Comparison of ENCODE assay signal across 12 mouse cellular contexts in genomic region chr8:107130028-107130427, GRCm38 (mm10). TPM values are rescaled to one million over a fixed set of nuclear protein-coding genes. Genes with fewer than 3 reads are reported as not detected.
DNase-seq lines count a peak whose midpoint lies in the region; ATAC-seq and TF ChIP-seq lines count a peak whose summit lies in the region.
"Had no signal": no experiment of that assay in that cellular context is flagged by ENCODE, and none has a peak within 500 bp of the region (broad histone marks: within the 10 kb centered on the region; RNA-seq: fewer than 3 reads in every experiment).

No protein-coding gene starts in this region.

- no peak overlapping the region for H3K9ac ChIP-seq in forebrain, embryonic 13.5 days
- H3K9ac ChIP-seq in forebrain, postnatal 0 days: no peak overlapping the region
- H3K9ac ChIP-seq in hindbrain, embryonic 14.5 days: no peak overlapping the region
- no peak overlapping the region for H3K9ac ChIP-seq in hindbrain, postnatal 0 days (replicated peaks; ENCODE audit: low read length)
- H3K9ac ChIP-seq in lung, embryonic 15.5 days: no peak overlapping the region
- no peak overlapping the region for H3K9ac ChIP-seq in stomach, embryonic 14.5 days (replicated peaks; ENCODE audit: low read depth, low read length)
- no peak overlapping the region for H3K9ac ChIP-seq in midbrain, postnatal 0 days (replicated peaks; ENCODE audit: low read length, poor library complexity, severe bottlenecking)
- H3K9ac ChIP-seq: liver, embryonic 15.5 days had no signal

- no peak for DNase-seq in forebrain, postnatal 0 days
- no peak for DNase-seq in hindbrain, embryonic 14.5 days (ENCODE audit: low spot score)
- no peak for DNase-seq in hindbrain, postnatal 0 days (ENCODE audit: low spot score)
- no peak for DNase-seq in lung, postnatal 14 days
- DNase-seq in midbrain, postnatal 0 days (ENCODE audit: low spot score): no peak
- DNase-seq: cerebellum, adult 9-10 months had no signal

- H3K4me2 ChIP-seq in forebrain, embryonic 13.5 days: no peak overlapping the region
- no peak overlapping the region for H3K4me2 ChIP-seq in forebrain, postnatal 0 days (ENCODE audit: low read depth)
- H3K4me2 ChIP-seq in hindbrain, embryonic 14.5 days (replicated peaks): no peak overlapping the region
- H3K4me2 ChIP-seq in hindbrain, postnatal 0 days (ENCODE audit: low read depth, low read length): no peak overlapping the region
- no peak overlapping the region for H3K4me2 ChIP-seq in lung, embryonic 15.5 days
- H3K4me2 ChIP-seq in stomach, embryonic 14.5 days (replicated peaks; ENCODE audit: low read depth, low read length): no peak overlapping the region
- no peak overlapping the region for H3K4me2 ChIP-seq in midbrain, postnatal 0 days (ENCODE audit: low read depth, low read length, poor library complexity, severe bottlenecking)
- H3K4me2 ChIP-seq: liver, embryonic 15.5 days had no signal

- no peaks in the 10 kb centered on the region for H3K9me3 ChIP-seq in forebrain, embryonic 13.5 days (replicated peaks)
- no peaks in the 10 kb centered on the region for H3K9me3 ChIP-seq in forebrain, postnatal 0 days (ENCODE audit: low read length)
- no peaks in the 10 kb centered on the region for H3K9me3 ChIP-seq in hindbrain, embryonic 14.5 days (ENCODE audit: control insufficient read depth, low read length)
- no peaks in the 10 kb centered on the region for H3K9me3 ChIP-seq in hindbrain, postnatal 0 days (ENCODE audit: low read length)
- H3K9me3 ChIP-seq in lung, embryonic 15.5 days: no peaks in the 10 kb centered on the region
- no peaks in the 10 kb centered on the region for H3K9me3 ChIP-seq in stomach, embryonic 14.5 days (ENCODE audit: control insufficient read depth, low read depth, low read length)
- no peaks in the 10 kb centered on the region for H3K9me3 ChIP-seq in midbrain, postnatal 0 days (ENCODE audit: low read length)
- H3K9me3 ChIP-seq: liver, embryonic 15.5 days had no signal

- WGBS in forebrain, embryonic 13.5 days: 67% methylated on average over 6 of the region's 6 CpGs
- whole genome bisulfite sequencing in forebrain, postnatal 0 days: 44% methylated on average over 6 of the region's 6 CpGs
- 81% methylated on average over 6 of the region's 6 CpGs for WGBS in hindbrain, embryonic 14.5 days
- WGBS in hindbrain, postnatal 0 days: 68% methylated on average over 6 of the region's 6 CpGs
- 71% methylated on average over 6 of the region's 6 CpGs for WGBS in lung, embryonic 15.5 days
- 85% methylated on average over 6 of the region's 6 CpGs for WGBS in stomach, embryonic 14.5 days
- WGBS in midbrain, postnatal 0 days: 62% methylated on average over 6 of the region's 6 CpGs

- H3K27me3 ChIP-seq in forebrain, embryonic 13.5 days: no peaks in the 10 kb centered on the region
- no peaks in the 10 kb centered on the region for H3K27me3 ChIP-seq in forebrain, postnatal 0 days (ENCODE audit: insufficient read depth, low read length)
- no peaks in the 10 kb centered on the region for H3K27me3 ChIP-seq in hindbrain, embryonic 14.5 days (ENCODE audit: control insufficient read depth, insufficient read depth, low read length)
- H3K27me3 ChIP-seq in hindbrain, postnatal 0 days (ENCODE audit: insufficient read depth, low read length): no peaks in the 10 kb centered on the region
- H3K27me3 ChIP-seq in lung, embryonic 15.5 days: no peaks in the 10 kb centered on the region
- no peaks in the 10 kb centered on the region for H3K27me3 ChIP-seq in stomach, embryonic 14.5 days (ENCODE audit: control insufficient read depth, insufficient read depth, low read length)
- no peaks in the 10 kb centered on the region for H3K27me3 ChIP-seq in midbrain, postnatal 0 days (ENCODE audit: insufficient read depth, low read length)
- H3K27me3 ChIP-seq: liver, embryonic 15.5 days had no signal

- H3K27ac ChIP-seq in forebrain, embryonic 13.5 days: 0 out of 2 replicates have a peak overlapping the region, but pooled peaks have one; percentile 4
- no peak overlapping the region for H3K27ac ChIP-seq in forebrain, postnatal 0 days (ENCODE audit: low read depth, low read length)
- 0 out of 2 replicates have a peak overlapping the region, but pooled peaks have one; percentile 3 for H3K27ac ChIP-seq in hindbrain, embryonic 14.5 days
- no peak overlapping the region for H3K27ac ChIP-seq in hindbrain, postnatal 0 days
- H3K27ac ChIP-seq in lung, embryonic 15.5 days: peak overlapping the region; percentile 43; the same call in 1 of the 2 replicates
- peak overlapping the region; percentile 2; the same call in 1 of the 2 replicates for H3K27ac ChIP-seq in stomach, embryonic 14.5 days (ENCODE audit: low read length)
- H3K27ac ChIP-seq in midbrain, postnatal 0 days (ENCODE audit: low read depth, low read length): no peak overlapping the region
- H3K27ac ChIP-seq: liver, embryonic 15.5 days had no signal

- peaks cover 6% of the 10 kb centered on the region; the same call in 1 of the 2 replicates for H3K4me1 ChIP-seq in forebrain, embryonic 13.5 days
- no peaks in the 10 kb centered on the region for H3K4me1 ChIP-seq in forebrain, postnatal 0 days (ENCODE audit: insufficient read depth)
- no peaks in the 10 kb centered on the region for H3K4me1 ChIP-seq in hindbrain, embryonic 14.5 days (replicated peaks; ENCODE audit: control insufficient read depth, insufficient read depth, low read length)
- no peaks in the 10 kb centered on the region for H3K4me1 ChIP-seq in hindbrain, postnatal 0 days (ENCODE audit: insufficient read depth, low read length)
- H3K4me1 ChIP-seq in lung, embryonic 15.5 days: peaks cover 14% of the 10 kb centered on the region
- peaks cover 6% of the 10 kb centered on the region; the same call in 1 of the 2 replicates for H3K4me1 ChIP-seq in stomach, embryonic 14.5 days (ENCODE audit: control insufficient read depth, insufficient read depth, low read length)
- H3K4me1 ChIP-seq in midbrain, postnatal 0 days (ENCODE audit: insufficient read depth, low read length): no peaks in the 10 kb centered on the region

- no peak for TF ChIP-seq CTCF in forebrain, postnatal 0 days (IDR thresholded peaks at IDR 0.05; ENCODE audit: low read depth)
- no peak for TF ChIP-seq CTCF in hindbrain, postnatal 0 days (IDR thresholded peaks at IDR 0.05; ENCODE audit: low read depth)
- TF ChIP-seq CTCF in midbrain, postnatal 0 days (IDR thresholded peaks at IDR 0.05): no peak

- H3K4me3 ChIP-seq in forebrain, embryonic 13.5 days: no peak overlapping the region
- H3K4me3 ChIP-seq in forebrain, postnatal 0 days (ENCODE audit: low read depth, low read length): no peak overlapping the region
- H3K4me3 ChIP-seq in hindbrain, embryonic 14.5 days (replicated peaks; ENCODE audit: low read length): no peak overlapping the region
- no peak overlapping the region for H3K4me3 ChIP-seq in hindbrain, postnatal 0 days (ENCODE audit: low read length)
- H3K4me3 ChIP-seq in lung, embryonic 15.5 days: no peak overlapping the region
- H3K4me3 ChIP-seq in stomach, embryonic 14.5 days (ENCODE audit: low read depth, low read length): no peak overlapping the region
- no peak overlapping the region for H3K4me3 ChIP-seq in midbrain, postnatal 0 days (ENCODE audit: low read depth, low read length)
- H3K4me3 ChIP-seq: liver, embryonic 15.5 days had no signal

- no peak for ATAC-seq in forebrain, embryonic 13.5 days
- no peak for ATAC-seq in forebrain, postnatal 0 days
- no peak for ATAC-seq in hindbrain, embryonic 14.5 days (ENCODE audit: low FRiP score)
- ATAC-seq in hindbrain, postnatal 0 days: no peak
- no peak for ATAC-seq in lung, embryonic 15.5 days (ENCODE audit: borderline replicate concordance, extremely low read depth, low FRiP score, low TSS enrichment)
- no peak for ATAC-seq in stomach, embryonic 14.5 days (ENCODE audit: insufficient number of reproducible peaks, insufficient read depth, low FRiP score, low read depth)
- ATAC-seq in midbrain, postnatal 0 days (ENCODE audit: low FRiP score): no peak
- ATAC-seq: activated CD4-positive, CD25-positive, alpha-beta regulatory T cell, adult 4 months; inflammation-experienced regulatory T-cells, adult 6 months had no signal

- no peaks in the 10 kb centered on the region for H3K36me3 ChIP-seq in forebrain, embryonic 13.5 days (ENCODE audit: poor library complexity, severe bottlenecking)
- H3K36me3 ChIP-seq in forebrain, postnatal 0 days (ENCODE audit: insufficient read depth): no peaks in the 10 kb centered on the region
- H3K36me3 ChIP-seq in hindbrain, embryonic 14.5 days (replicated peaks; ENCODE audit: control insufficient read depth, insufficient read depth): no peaks in the 10 kb centered on the region
- H3K36me3 ChIP-seq in hindbrain, postnatal 0 days (ENCODE audit: insufficient read depth, low read length): no peaks in the 10 kb centered on the region
- H3K36me3 ChIP-seq in lung, embryonic 15.5 days: no peaks in the 10 kb centered on the region
- no peaks in the 10 kb centered on the region for H3K36me3 ChIP-seq in stomach, embryonic 14.5 days (ENCODE audit: control insufficient read depth, insufficient read depth, low read length)
- H3K36me3 ChIP-seq in midbrain, postnatal 0 days (ENCODE audit: insufficient read depth, low read length): no peaks in the 10 kb centered on the region
- H3K36me3 ChIP-seq: liver, embryonic 15.5 days had no signal

RNA-seq across cellular contexts. Expression of gene Cyb5b, which starts 20.4 kb away (rescaled TPM):
- polyA plus RNA-seq in forebrain, embryonic 13.5 days (2015; fragmentation: Nextera tagmentation; extraction: Ambion mirVana): 102 and 115 TPM in 2 replicates
- total RNA-seq in forebrain, postnatal 0 days (2014; rRNA removed): 105 and 127 TPM in 2 replicates
- polyA plus RNA-seq in forebrain, postnatal 0 days (2015; fragmentation: Nextera tagmentation; extraction: Ambion mirVana): 71.4 and 88.6 TPM in 2 replicates
- 126 and 134 TPM in 2 replicates for polyA plus RNA-seq in hindbrain, embryonic 14.5 days (2014; fragmentation: Nextera tagmentation; extraction: Ambion mirVana)
- total RNA-seq in hindbrain, postnatal 0 days (2014; rRNA removed): 89.5 and 95.2 TPM in 2 replicates
- 81.6 and 82.9 TPM in 2 replicates for polyA plus RNA-seq in hindbrain, postnatal 0 days (2015; fragmentation: Nextera tagmentation; extraction: Ambion mirVana)
- 87.3 and 88.3 TPM in 2 replicates for polyA plus RNA-seq in lung, embryonic 15.5 days (2015; fragmentation: Nextera tagmentation; extraction: Ambion mirVana)
- 89.6 and 105 TPM in 2 replicates for polyA plus RNA-seq in stomach, embryonic 14.5 days (2014; fragmentation: Nextera tagmentation; extraction: Ambion mirVana)
- total RNA-seq in midbrain, postnatal 0 days (2014; rRNA removed): 103 and 120 TPM in 2 replicates
- polyA plus RNA-seq in midbrain, postnatal 0 days (2015; fragmentation: Nextera tagmentation; extraction: Ambion mirVana): 89.7 and 91.4 TPM in 2 replicates

RNA-seq across cellular contexts. Expression of gene Terf2, which starts 33.7 kb away (rescaled TPM):
- 25.0 and 25.5 TPM in 2 replicates for polyA plus RNA-seq in forebrain, embryonic 13.5 days (2015; fragmentation: Nextera tagmentation; extraction: Ambion mirVana)
- 28.9 and 31.2 TPM in 2 replicates for total RNA-seq in forebrain, postnatal 0 days (2014; rRNA removed)
- 18.9 and 24.2 TPM in 2 replicates for polyA plus RNA-seq in forebrain, postnatal 0 days (2015; fragmentation: Nextera tagmentation; extraction: Ambion mirVana)
- polyA plus RNA-seq in hindbrain, embryonic 14.5 days (2014; fragmentation: Nextera tagmentation; extraction: Ambion mirVana): 20.5 and 22.2 TPM in 2 replicates
- total RNA-seq in hindbrain, postnatal 0 days (2014; rRNA removed): 15.5 TPM in 2 replicates
- 22.9 and 23.2 TPM in 2 replicates for polyA plus RNA-seq in hindbrain, postnatal 0 days (2015; fragmentation: Nextera tagmentation; extraction: Ambion mirVana)
- polyA plus RNA-seq in lung, embryonic 15.5 days (2015; fragmentation: Nextera tagmentation; extraction: Ambion mirVana): 16.4 and 17.0 TPM in 2 replicates
- 15.8 and 17.6 TPM in 2 replicates for polyA plus RNA-seq in stomach, embryonic 14.5 days (2014; fragmentation: Nextera tagmentation; extraction: Ambion mirVana)
- total RNA-seq in midbrain, postnatal 0 days (2014; rRNA removed): 20.4 and 22.7 TPM in 2 replicates
- 24.1 and 25.7 TPM in 2 replicates for polyA plus RNA-seq in midbrain, postnatal 0 days (2015; fragmentation: Nextera tagmentation; extraction: Ambion mirVana)

Comparison
In these comparisons a context has a peak if more than half of its experiments do, and no peak if none do; other contexts are left out.
1. H3K27ac ChIP-seq: peak in forebrain, embryonic 13.5 days (single experiment), hindbrain, embryonic 14.5 days (single experiment), lung, embryonic 15.5 days (single experiment) and stomach, embryonic 14.5 days (single experiment); none in forebrain, postnatal 0 days (single experiment), hindbrain, postnatal 0 days (single experiment) and midbrain, postnatal 0 days (single experiment).